Mouse (Mus musculus): ENCODE measurements at regions not wholly inside any gene's neighbourhood (a gene's known extent, or its start where the extent isn't known, plus 50 kb on each side); places are given as distances from the start of the nearest gene placed in this dataset.

GRCm38 (mm10) chr4:54074226-54074625, 248.4 kb downstream of the Tmem38b start:
- TF ChIP-seq CTCF (IDR thresholded peaks at IDR 0.05), result no peak
- TF ChIP-seq EP300 (IDR thresholded peaks at IDR 0.05), result no peak

Data from lung, postnatal 0 days (tissue).